Mouse (Mus musculus) liver, embryonic 14 days (tissue): ENCODE data around the gene S100a14. TPM values are rescaled to one million over a fixed set of nuclear protein-coding genes. Genes with fewer than 3 reads are reported as not detected.

Experiments used
- polyA plus RNA-seq: library from polyadenylated mRNA; depleted of rRNA; stranded (reverse); fragments of >200 nt; gene quantifications from 2 replicates; pipeline ENCODE4 v1.2.3, GENCODE M21; 2012; rRNA removed

The S100a14 gene
- polyA plus RNA-seq: 0.31 TPM in 1 of 2 replicates, not detected in the other

GRCm38 (mm10) chr3:90526580-90526979, at the start of gene S100a14:
Gene S100a14, plus strand, starts transcription at chr3:90526856.

GRCm38 (mm10) chr3:90490696-90491256, 35.9 kb upstream of the S100a14 start, which contains the start of gene Snapin:
Gene Snapin, minus strand, starts transcription at chr3:90491033.

GRCm38 (mm10) chr3:90508950-90509746, 17.5 kb upstream of the S100a14 start, which contains the start of gene Chtop:
Gene Chtop, minus strand, starts transcription at chr3:90509498.

GRCm38 (mm10) chr3:90513796-90514590, 12.7 kb upstream of the S100a14 start, which contains the start of the genes S100a1 and S100a13:
Gene S100a1, minus strand, starts transcription at chr3:90514392.
Gene S100a13, plus strand, starts transcription at chr3:90514435.

GRCm38 (mm10) chr3:90537141-90537904, 10.7 kb downstream of the S100a14 start, which contains the start of gene S100a16:
Gene S100a16, plus strand, starts transcription at chr3:90537254.

GRCm38 (mm10) chr3:90560008-90560628, 33.5 kb downstream of the S100a14 start, which contains the start of gene S100a3:
Gene S100a3, plus strand, starts transcription at chr3:90560578.

Other genes with a start within 250 kb of the S100a14 start
- gene Gatad2b, start 233.7 kb upstream of the S100a14 start, polyA plus RNA-seq: 4.7 and 5.7 TPM in 2 replicates
- gene Slc27a3, start 136.9 kb upstream of the S100a14 start, polyA plus RNA-seq: 1.8 and 1.9 TPM in 2 replicates
- 11.3 and 13.6 TPM in 2 replicates for gene Ints3, start 93.2 kb upstream of the S100a14 start, polyA plus RNA-seq
- gene Npr1, start 61.0 kb upstream of the S100a14 start, polyA plus RNA-seq: 6.3 and 7.8 TPM in 2 replicates
- 37.2 and 42.0 TPM in 2 replicates for gene Ilf2, start 50.7 kb upstream of the S100a14 start, polyA plus RNA-seq
- 8.8 and 10.6 TPM in 2 replicates for gene Snapin, start 35.8 kb upstream of the S100a14 start, polyA plus RNA-seq
- gene Chtop, start 17.4 kb upstream of the S100a14 start, polyA plus RNA-seq: 53.6 and 54.9 TPM in 2 replicates
- gene S100a1, start 12.5 kb upstream of the S100a14 start, polyA plus RNA-seq: 15.4 and 16.1 TPM in 2 replicates
- gene S100a13, start 12.4 kb upstream of the S100a14 start, polyA plus RNA-seq: 11.2 TPM in 2 replicates
- 13.0 and 13.2 TPM in 2 replicates for gene S100a16, start 10.4 kb downstream of the S100a14 start, polyA plus RNA-seq
- gene S100a3, start 33.7 kb downstream of the S100a14 start, polyA plus RNA-seq: 0.05 TPM in 1 of 2 replicates, not detected in the other
- gene S100a2, start 63.4 kb downstream of the S100a14 start, polyA plus RNA-seq: not detected in 2 replicates
- not detected in 2 replicates for gene Gm42674, start 75.0 kb downstream of the S100a14 start, polyA plus RNA-seq
- gene S100a4, start 76.9 kb downstream of the S100a14 start, polyA plus RNA-seq: 1.9 and 3.1 TPM in 2 replicates
- not detected in 2 replicates for gene S100a5, start 81.7 kb downstream of the S100a14 start, polyA plus RNA-seq
- gene S100a6, start 86.0 kb downstream of the S100a14 start, polyA plus RNA-seq: 4.5 and 8.3 TPM in 2 replicates
- gene S100a7a, start 127.2 kb downstream of the S100a14 start, polyA plus RNA-seq: 0.03 TPM in 1 of 2 replicates, not detected in the other
- 392 and 594 TPM in 2 replicates for gene S100a8, start 142.1 kb downstream of the S100a14 start, polyA plus RNA-seq
- 408 and 596 TPM in 2 replicates for gene S100a9, start 168.9 kb downstream of the S100a14 start, polyA plus RNA-seq
- gene Pglyrp4, start 200.1 kb downstream of the S100a14 start, polyA plus RNA-seq: not detected in 2 replicates